Mouse (Mus musculus): ENCODE measurements around the gene Cpt1b. TPM values are rescaled to one million over a fixed set of nuclear protein-coding genes. Genes with fewer than 3 reads are reported as not detected.
"Not testable (repeated sequence)": the region's sequence is repeated elsewhere in the genome, so short reads cannot be mapped to it uniquely, and the experiment has no call there.

Cpt1b gene
- total RNA-seq, 2 experiments from 2014 or later = 3.6 TPM; not detected in 1

DNA sequence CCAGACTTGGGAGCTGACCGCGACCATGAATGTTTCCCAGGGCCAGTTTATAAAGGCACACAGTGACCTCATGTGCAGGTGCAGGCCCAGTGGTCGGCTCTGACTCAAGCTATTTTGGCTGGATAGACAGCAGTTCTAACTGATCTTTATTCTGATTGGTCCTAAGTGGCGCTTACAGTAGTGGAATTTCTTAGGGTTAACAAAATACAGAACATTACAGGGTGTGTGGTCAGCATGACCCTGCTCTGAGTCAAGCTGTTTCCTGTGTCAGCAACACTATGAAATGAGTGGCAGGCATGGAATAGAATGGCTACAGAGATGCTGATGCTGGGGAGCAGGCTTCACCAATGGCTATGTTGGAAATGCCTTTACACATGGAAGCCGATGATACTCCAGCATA lies 10.2 kb upstream of the Cpt1b start:
- DNase-seq (ENCODE audit: low spot score in 2 of 2) = no peak
- intact Hi-C loops (cut with DNase I) = no loop called here

- no peak for DNase-seq (ENCODE audit: low spot score in 2 of 2)
- intact Hi-C loops (cut with DNase I) = no loop called here
Measured at GRCm38 (mm10) chr15:89434136-89434535, 8.5 kb upstream of the Cpt1b start.

- DNase-seq (ENCODE audit: low spot score in 2 of 2) = no peak
- intact Hi-C loops (cut with DNase I) = no loop called here
Measured at GRCm38 (mm10) chr15:89432946-89433345, 7.3 kb upstream of the Cpt1b start.

- intact Hi-C loops (cut with DNase I) = no loop called here
- no peak for DNase-seq (ENCODE audit: low spot score in 2 of 2)
Measured at GRCm38 (mm10) chr15:89431806-89432205, 6.1 kb upstream of the Cpt1b start.

GRCm38 (mm10) chr15:89431271-89431670 lies 5.6 kb upstream of the Cpt1b start:
- intact Hi-C loops (cut with DNase I) = no loop called here
- DNase-seq (ENCODE audit: low spot score in 2 of 2) = no peak

DNA sequence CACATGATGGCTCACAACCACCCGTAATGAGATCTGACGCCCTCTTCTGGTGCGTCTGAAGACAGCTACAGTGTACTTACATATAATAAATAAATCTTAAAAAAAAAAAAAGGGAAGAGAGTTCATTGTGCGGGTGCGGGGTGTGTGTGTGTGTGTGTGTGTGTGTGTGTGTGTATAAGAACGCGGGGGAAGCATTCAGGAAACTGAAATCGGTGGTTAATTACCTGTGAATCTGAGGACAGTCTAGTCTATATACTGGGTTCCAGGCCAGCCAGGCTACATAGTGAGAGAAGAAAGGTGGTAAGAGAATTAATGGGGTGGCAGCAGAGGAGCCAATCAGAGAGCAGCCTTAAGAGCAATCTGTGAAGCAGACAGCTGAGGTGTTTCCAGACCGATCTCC lies 5.1 kb upstream of the Cpt1b start:
- DNase-seq (ENCODE audit: low spot score in 2 of 2); intact Hi-C loops (cut with DNase I): not testable (repeated sequence)

GRCm38 (mm10) chr15:89430341-89430740 lies 4.7 kb upstream of the Cpt1b start:
- no peak for DNase-seq (ENCODE audit: low spot score in 2 of 2)
- intact Hi-C loops (cut with DNase I) = no loop called here

GRCm38 (mm10) chr15:89429352-89430221 lies 3.9 kb upstream of the Cpt1b start, which contains the start of the genes C730034F03Rik, Gm44502 and Chkb:
TSS of gene C730034F03Rik (plus strand) at chr15:89429589.
TSS of gene Gm44502 (minus strand) at chr15:89429696.
TSS of gene Chkb (minus strand) at chr15:89429908.
- intact Hi-C loops (cut with DNase I) = loop anchor here (5.0 kb wide), 1 partner anchor 57 kb away; the partner anchor contains the start of gene Sco2
- DNase-seq (ENCODE audit: low spot score in 2 of 2) = peak; percentile 94 to 95

DNA sequence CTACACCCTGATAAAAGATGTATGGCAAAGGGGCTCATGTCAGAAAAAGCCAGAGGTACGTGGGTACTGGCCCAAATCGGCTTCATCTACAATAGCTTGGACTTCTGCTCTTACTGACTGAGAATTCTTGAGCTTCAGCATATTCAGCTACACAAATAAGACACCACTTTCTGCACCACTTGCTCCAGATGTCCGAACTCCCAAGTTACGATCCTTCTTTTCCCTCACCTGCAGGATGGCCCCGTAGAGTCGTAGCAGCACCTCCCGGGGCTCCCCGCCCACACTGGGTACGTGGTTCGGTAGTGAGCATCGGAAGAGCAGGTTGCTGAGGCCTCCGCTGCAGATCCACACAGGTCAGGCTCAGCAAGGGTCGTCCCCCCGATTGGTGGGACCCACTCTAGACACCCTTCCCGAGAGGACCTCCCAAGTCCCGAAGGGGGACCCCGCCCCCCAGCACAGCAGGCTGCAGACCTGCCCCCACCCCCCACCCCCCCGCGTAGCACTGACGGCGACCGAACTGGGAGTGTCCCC lies 3.2 kb upstream of the Cpt1b start:
- intact Hi-C loops (cut with DNase I) = loop anchor here (5.0 kb wide), 1 partner anchor 57 kb away; the partner anchor contains the start of gene Sco2
- DNase-seq (ENCODE audit: low spot score in 2 of 2) = peak in 1 of 2 experiments; percentile 18

- intact Hi-C loops (cut with DNase I) = loop anchor here (5.0 kb wide), 1 partner anchor 56 kb away; the partner anchor contains the start of gene Sco2
- DNase-seq (ENCODE audit: low spot score in 2 of 2) = no peak
Measured at GRCm38 (mm10) chr15:89428136-89428790, 2.6 kb upstream of the Cpt1b start.

DNA sequence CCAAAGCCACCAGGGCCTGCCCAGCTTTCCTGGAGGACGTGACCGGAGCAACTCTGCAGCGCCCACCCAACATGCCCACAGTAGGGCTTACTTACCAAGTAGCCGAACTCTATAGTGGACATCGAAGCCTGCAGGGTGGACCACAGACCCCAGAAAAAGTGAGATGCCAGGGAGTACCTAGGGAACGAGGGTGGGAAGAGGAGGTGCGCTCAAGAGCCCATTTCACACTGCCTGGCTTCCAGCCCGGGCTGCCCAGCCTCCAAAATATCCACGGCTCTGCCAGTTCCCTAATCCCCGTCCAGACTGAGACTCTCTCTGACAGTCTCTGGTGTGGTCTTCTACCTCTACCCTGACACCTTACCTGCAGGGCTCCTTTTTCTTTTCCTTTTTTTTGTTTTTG lies 1.1 kb upstream of the Cpt1b start:
- intact Hi-C loops (cut with DNase I) = loop anchor here (5.0 kb wide), 1 partner anchor 54 kb away; the partner anchor contains the start of gene Sco2
- DNase-seq (ENCODE audit: low spot score in 2 of 2) = no peak

DNA sequence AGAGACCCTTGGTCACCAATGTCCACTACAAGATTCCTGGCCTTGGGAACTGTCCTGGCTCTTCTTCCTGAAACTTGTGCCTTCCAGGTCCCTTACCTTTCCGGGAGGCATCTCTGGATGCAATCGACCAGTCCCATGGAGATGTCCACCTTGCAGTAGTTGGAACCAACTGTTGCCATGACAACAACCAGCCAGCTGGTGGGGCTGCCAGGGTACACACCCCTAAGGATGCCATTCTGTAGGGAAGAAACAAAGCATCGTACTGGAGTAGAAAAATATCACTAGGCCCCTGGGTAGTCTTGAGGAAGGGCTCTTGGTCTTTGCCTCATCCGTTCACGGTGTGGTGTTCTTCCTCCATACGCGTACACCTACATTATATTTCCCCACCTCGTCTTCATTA lies 1.0 kb downstream of the Cpt1b start:
- intact Hi-C loops (cut with DNase I) = loop anchor here (5.0 kb wide), 1 partner anchor 52 kb away; the partner anchor contains the start of gene Sco2
- no peak for DNase-seq (ENCODE audit: low spot score in 2 of 2)

- intact Hi-C loops (cut with DNase I) = no loop called here
- no peak for DNase-seq (ENCODE audit: low spot score in 2 of 2)
Measured at GRCm38 (mm10) chr15:89421938-89422337, 3.7 kb downstream of the Cpt1b start.

DNA sequence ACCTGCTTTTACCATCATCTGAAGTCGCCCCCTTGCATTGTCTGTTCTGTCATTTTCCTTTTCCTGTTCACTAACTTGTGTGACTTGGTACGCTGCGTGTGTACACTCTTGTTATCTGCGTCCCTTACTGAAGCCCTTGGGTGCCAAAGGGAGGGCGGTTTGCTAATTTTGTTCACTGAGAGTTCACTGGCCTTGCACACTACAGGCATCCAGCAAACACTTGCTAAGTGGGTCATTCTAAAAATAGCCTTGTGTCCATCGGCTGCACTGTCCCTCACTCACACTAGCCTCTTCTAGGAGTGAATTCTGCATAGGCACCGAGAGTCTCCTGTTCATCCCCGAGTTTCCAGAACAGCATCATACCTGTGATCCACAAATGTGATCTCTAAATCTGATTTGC lies 10.4 kb downstream of the Cpt1b start:
- intact Hi-C loops (cut with DNase I) = no loop called here
- no peak for DNase-seq (ENCODE audit: low spot score in 2 of 2)

GRCm38 (mm10) chr15:89410118-89410517 lies 15.5 kb downstream of the Cpt1b start, which contains the start of gene Syce3:
TSS of gene Syce3 (minus strand) at chr15:89410503.
- DNase-seq (ENCODE audit: low spot score in 2 of 2) = no peak

GRCm38 (mm10) chr15:89406691-89407090 lies 19.0 kb downstream of the Cpt1b start:
- intact Hi-C loops (cut with DNase I) = no loop called here

More at GRCm38 (mm10) chr15:89410118-89410517, 15.5 kb downstream of the Cpt1b start, which contains the start of gene Syce3:
- intact Hi-C loops (cut with DNase I) = no loop called here

DNA sequence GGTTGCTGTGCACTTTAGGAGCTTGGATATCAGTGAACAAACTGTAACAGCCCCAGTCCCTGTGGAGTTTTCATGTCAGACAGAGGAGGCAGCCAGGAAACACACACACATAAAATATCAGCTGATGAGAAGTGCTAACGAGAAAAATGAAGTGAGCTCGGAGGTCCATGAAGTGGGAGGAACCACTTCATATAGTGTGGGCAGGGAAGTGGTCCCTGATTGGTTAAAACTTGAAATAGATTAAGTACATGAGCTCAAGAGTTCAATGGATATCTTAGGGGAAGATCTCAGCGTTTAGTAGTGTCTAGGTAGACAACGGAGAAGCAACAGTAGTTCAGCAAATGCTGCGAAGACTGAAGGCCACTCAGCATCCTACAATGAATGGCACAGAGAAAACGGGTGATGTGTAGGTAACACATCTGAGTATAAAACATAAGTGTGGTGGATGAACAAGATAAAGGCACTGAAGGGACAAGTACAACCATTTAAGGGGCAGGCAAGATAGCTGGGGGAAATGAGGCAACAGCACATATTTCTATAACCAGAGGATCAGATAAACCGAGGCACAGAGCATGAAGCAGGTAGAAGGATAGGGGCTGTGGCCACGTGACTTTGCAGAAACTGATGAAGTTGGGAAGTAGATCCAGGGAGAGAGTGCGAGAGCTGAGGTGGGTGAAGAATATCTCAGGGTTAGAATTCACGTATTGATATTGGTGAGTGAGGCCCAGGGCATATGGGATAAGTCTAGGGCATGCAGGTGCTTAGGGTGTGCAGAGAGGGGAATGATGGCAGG lies 20.6 kb downstream of the Cpt1b start:
- intact Hi-C loops (cut with DNase I) = no loop called here
- no peak for DNase-seq (ENCODE audit: low spot score in 2 of 2)

More at GRCm38 (mm10) chr15:89406691-89407090, 19.0 kb downstream of the Cpt1b start:
- DNase-seq (ENCODE audit: low spot score in 2 of 2) = no peak

GRCm38 (mm10) chr15:89402471-89402870 lies 23.2 kb downstream of the Cpt1b start:
- no peak for DNase-seq (ENCODE audit: low spot score in 2 of 2)
- intact Hi-C loops (cut with DNase I) = no loop called here

DNA sequence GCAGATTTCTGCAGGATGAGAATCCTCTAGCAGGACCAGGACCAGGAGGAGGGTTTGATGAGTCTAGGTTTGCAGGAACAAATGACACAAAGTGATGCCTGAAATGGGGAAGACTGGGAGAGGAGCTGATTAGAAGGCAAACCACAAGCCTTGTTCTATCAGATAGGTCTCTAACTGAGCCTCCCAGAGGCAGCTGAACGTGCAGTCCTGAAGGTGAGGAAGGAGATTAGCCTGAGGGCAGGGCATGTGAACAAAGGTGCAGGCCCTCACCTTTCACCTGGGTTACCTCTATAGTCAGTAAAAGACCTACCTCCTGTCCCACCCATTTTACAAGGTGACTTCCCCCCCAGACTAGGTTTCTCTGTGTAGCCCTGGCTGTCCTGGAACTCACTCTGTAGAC lies 25.9 kb downstream of the Cpt1b start:
- intact Hi-C loops (cut with DNase I) = no loop called here
- DNase-seq (ENCODE audit: low spot score in 2 of 2) = no peak

Measured in left cerebral cortex, postnatal 36 days (tissue).